Mouse (Mus musculus) CH12.LX (cell line): Measurements from ENCODE around the gene Tmem38b.

Source experiments
- CHD1 ChIP-seq: IDR thresholded peaks from 2 replicates; pipeline ENCODE4 v1.6.1; 2012; ENCODE audit warnings: low read depth, low read length, improper control_type of control experiment, inconsistent platforms
- CHD2 ChIP-seq: IDR thresholded peaks from 2 replicates; pipeline ENCODE4 v1.6.1; 2011; ENCODE audit warnings: low read length, improper control_type of control experiment
- MAFK ChIP-seq: IDR thresholded peaks from 2 replicates; pipeline ENCODE4 v1.6.1; 2011; ENCODE audit warnings: low read length, improper control_type of control experiment; ENCODE audit not compliant: insufficient replicate concordance
- MAX ChIP-seq: IDR thresholded peaks from 2 replicates; pipeline ENCODE4 v1.6.1; 2011; ENCODE audit warnings: low read length, improper control_type of control experiment
- PAX5 ChIP-seq: IDR thresholded peaks from 2 replicates; pipeline ENCODE4 v1.6.1; 2012; ENCODE audit warnings: low read length, inconsistent platforms, mixed read lengths
- POLR2A ChIP-seq: IDR thresholded peaks from 2 replicates; pipeline ENCODE4 v1.6.1; 2011; ENCODE audit warnings: low read depth, mild to moderate bottlenecking, improper control_type of control experiment, low read length
- RAD21 ChIP-seq: IDR thresholded peaks from 2 replicates; pipeline ENCODE4 v1.6.1; 2011; ENCODE audit warnings: low read depth, mild to moderate bottlenecking, low read length, improper control_type of control experiment, moderate library complexity
- TBP ChIP-seq: conservative IDR thresholded peaks from 2 replicates; pipeline ENCODE4 v1.6.1; 2011; ENCODE audit warnings: low read depth, low read length, improper control_type of control experiment
- UBTF ChIP-seq: IDR thresholded peaks from 2 replicates; pipeline ENCODE4 v1.6.1; 2012; ENCODE audit warnings: low read depth, mild to moderate bottlenecking, inconsistent platforms, low read length, improper control_type of control experiment, moderate library complexity
- ZC3H11A ChIP-seq: IDR thresholded peaks from 2 replicates; pipeline ENCODE4 v1.6.1; 2012; ENCODE audit warnings: low read depth, mild to moderate bottlenecking, inconsistent platforms, low read length, improper control_type of control experiment
- ZNF384 ChIP-seq: IDR thresholded peaks from 2 replicates; pipeline ENCODE4 v1.6.1; 2012; ENCODE audit warnings: low read depth, low read length, improper control_type of control experiment, inconsistent platforms

- TF ChIP-seq POLR2A, result no peak
- TF ChIP-seq CHD1, result no peak
- peak; percentile 57; the same call in 1 of the 2 replicates for TF ChIP-seq ZC3H11A
- TF ChIP-seq UBTF, result no peak
- TF ChIP-seq CHD2, result no peak
- no peak for TF ChIP-seq TBP
- TF ChIP-seq ZNF384, result no peak
- no peak for TF ChIP-seq MAFK
- no peak for TF ChIP-seq MAX
- TF ChIP-seq PAX5, result no peak
- TF ChIP-seq RAD21, result peak; percentile 98
Measured at GRCm38 (mm10) chr4:53844835-53845619, 19.2 kb downstream of the Tmem38b start.
